Mouse (Mus musculus) heart, postnatal 14 days (tissue): ENCODE results near the gene Cxcr1. TPM values are rescaled to one million over a fixed set of nuclear protein-coding genes. Genes with fewer than 3 reads are reported as not detected.

Experiments
- DNase-seq, 2 experiments: peaks; one replicate each; pipeline ENCODE4 v3.0.0; 2021 to 2022
- intact Hi-C: fragments of 180-260 bp; cut with DNase I; formaldehyde crosslinking; loops from one replicate; pipeline ENCODE4 v1.15.1; 2025
- microRNA-seq, 2 experiments: library from miRNA; unstranded; fragments of <30 nt; microRNA quantifications; one replicate each; pipeline ENCODE4 v1.2.0; 2021 to 2022
- total RNA-seq, 2 experiments: library from RNA; stranded (reverse); gene quantifications; 2 replicates each; pipeline ENCODE4 v1.2.3; 2021

Gene Cxcr1
- total RNA-seq, 2 experiments from 2014 or later: not detected

GRCm38 (mm10) chr1:74149106-74149885, 45.1 kb downstream of the Cxcr1 start:
- DNase-seq: no peak
- intact Hi-C loops: no loop called here

Small RNAs within 50 kb of the gene (microRNA-seq; reads per million reads assigned to microRNA genes)
- 0 reads per million in 2 experiments for gene Mir1928

Other genes with a start within 250 kb of the Cxcr1 start
- 100 to 1,000 TPM; 677 to 755 TPM for gene Tns1, start 70.2 kb downstream of the Cxcr1 start, total RNA-seq
- 1 to 10 TPM; 1.4 to 1.5 TPM for gene Rufy4, start 69.1 kb downstream of the Cxcr1 start, total RNA-seq
- gene Cxcr2, start 40.6 kb downstream of the Cxcr1 start, total RNA-seq: under 1 TPM; 0.07 to 0.10 TPM
- gene Arpc2, start 41.5 kb upstream of the Cxcr1 start, total RNA-seq: 100 to 1,000 TPM; 143 to 165 TPM
- not detected for gene Gpbar1, start 83.9 kb upstream of the Cxcr1 start, total RNA-seq
- gene Aamp, start 90.1 kb upstream of the Cxcr1 start, total RNA-seq: 10 to 100 TPM; 95.5 to 98.9 TPM
- gene Pnkd, start 90.3 kb upstream of the Cxcr1 start, total RNA-seq: 100 to 1,000 TPM; 190 to 191 TPM
- 10 to 100 TPM; 34.6 to 39.4 TPM for gene Tmbim1, start 111.0 kb upstream of the Cxcr1 start, total RNA-seq
- under 1 TPM; 0.12 to 0.67 TPM for gene Catip, start 167.5 kb upstream of the Cxcr1 start, total RNA-seq
- gene Slc11a1, start 180.6 kb upstream of the Cxcr1 start, total RNA-seq: 1 to 10 TPM; 2.7 to 4.1 TPM
- 100 to 1,000 TPM; 106 to 118 TPM for gene Ctdsp1, start 196.9 kb upstream of the Cxcr1 start, total RNA-seq
- gene Vil1, start 214.7 kb upstream of the Cxcr1 start, total RNA-seq: under 1 TPM; 0.65 to 0.83 TPM